Mouse (Mus musculus) cerebellum, postnatal 14 days (tissue): ENCODE measurements around the gene Grm5.

Experiments
- DNase-seq, 2 experiments: peaks; one replicate each; pipeline ENCODE4 v3.0.0; 2021; ENCODE audit warnings: mixed read lengths in 2 of 2

Grm5 gene

GRCm38 (mm10) chr7:87925956-87926355 lies 342.0 kb downstream of the Grm5 start:
- peak; percentile 59 to 78 for DNase-seq

DNA sequence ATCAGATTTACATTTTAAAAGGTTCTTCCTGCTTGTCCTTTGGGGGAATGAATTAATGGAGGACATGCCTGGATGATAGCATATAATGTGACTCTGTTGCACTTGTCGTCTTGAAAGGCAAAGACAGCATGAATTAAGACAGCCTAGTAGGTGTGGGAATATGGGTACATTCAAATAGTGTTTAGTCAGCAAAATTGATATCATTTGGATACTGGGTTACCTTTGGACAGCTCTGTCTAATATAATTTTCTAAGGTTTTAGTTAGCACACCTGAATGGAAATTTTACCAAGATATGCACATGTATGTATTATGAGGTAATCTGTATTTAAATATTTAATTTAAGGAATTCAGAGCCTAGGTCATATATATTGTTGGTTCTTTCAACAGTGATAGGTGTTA lies 353.4 kb downstream of the Grm5 start:
- no peak for DNase-seq

- DNase-seq: no peak
These were observed 354.3 kb downstream of the Grm5 start for GRCm38 (mm10) chr7:87938265-87938664.

DNA sequence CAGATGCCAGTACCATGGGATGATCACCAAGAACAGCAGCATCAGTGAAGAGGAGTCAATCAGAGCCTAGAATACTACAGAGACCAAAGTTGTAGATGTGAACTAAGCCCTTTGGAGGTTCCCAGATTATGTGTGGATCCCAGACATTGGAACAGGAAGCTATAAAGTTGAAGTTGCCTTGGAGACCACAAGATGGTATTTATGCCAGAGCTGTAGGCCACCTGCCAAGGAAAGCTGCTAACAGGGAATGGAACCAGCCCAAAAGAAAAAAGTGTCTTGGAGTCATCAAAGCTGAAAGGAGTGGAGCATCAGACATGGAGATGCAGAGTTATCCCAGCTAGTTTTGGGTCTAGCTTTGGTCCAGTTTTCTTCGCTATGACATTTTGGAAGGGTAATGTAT lies 366.2 kb downstream of the Grm5 start:
- DNase-seq: peak in 1 of 2 experiments; percentile 4

DNA sequence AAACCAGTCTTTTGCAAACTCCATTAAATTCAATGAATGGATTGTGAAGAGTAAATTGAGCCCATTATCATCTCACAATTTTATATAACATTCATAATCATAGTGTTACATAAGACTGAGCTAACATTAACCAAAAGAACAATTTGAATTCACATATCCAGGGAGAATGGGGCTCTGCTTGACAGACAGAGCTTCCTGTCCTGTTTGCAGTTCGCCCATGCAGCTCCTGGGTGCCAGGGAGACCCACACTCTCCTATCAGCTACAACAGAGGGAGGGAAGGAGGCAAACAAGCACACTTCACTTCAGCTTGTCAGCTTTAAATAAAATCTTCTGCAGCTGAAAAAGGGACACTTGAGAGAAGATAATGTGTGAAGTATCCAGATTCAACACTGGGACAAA lies 389.2 kb downstream of the Grm5 start:
- DNase-seq: no peak

GRCm38 (mm10) chr7:87975041-87975440 lies 391.1 kb downstream of the Grm5 start:
- peak; percentile 56 to 75 for DNase-seq

- DNase-seq: no peak
These were observed 399.5 kb downstream of the Grm5 start for GRCm38 (mm10) chr7:87983494-87983893.

DNA sequence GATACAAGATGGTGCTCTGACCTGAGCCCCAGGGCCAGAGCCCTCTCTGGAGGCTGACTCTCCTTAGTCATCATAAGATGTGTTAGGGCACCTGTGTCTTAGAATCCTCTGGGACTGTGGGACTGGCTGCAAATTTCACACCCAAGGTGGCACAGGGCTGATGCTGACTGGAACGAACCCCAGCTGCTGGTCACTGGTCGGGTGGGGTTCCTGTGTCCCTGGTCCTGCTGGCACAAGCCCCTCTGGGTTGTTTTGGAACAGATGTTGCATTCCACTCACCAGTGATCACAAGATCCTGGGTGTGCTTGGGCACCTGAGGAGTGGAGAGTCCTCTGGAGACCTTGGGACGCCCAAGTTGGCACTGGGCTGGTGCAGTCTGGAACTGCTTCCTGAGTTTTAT lies 430.5 kb downstream of the Grm5 start:
- DNase-seq: no peak

GRCm38 (mm10) chr7:88027411-88028132 lies 443.6 kb downstream of the Grm5 start:
- peak; percentile 25 to 37 for DNase-seq

DNA sequence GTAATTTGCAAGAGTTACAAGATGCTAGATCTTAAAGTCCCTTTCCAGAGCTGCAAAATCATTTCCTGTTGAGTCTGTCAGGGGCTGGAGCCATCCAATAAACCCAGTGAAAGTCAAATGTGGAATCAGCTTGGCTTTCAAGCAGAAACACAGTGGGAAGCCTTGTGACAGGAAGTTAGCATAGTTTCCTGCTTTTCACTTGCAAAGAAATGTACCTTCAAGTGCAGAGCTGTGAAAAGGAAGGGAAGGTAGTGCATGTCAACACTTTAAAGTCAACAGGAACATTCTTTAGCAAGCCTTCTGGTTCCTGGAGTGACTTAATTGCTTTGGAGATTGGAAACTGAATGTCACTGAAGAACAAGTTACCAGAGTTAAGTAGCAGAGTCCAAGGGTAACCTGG lies 463.4 kb downstream of the Grm5 start:
- DNase-seq: peak in 1 of 2 experiments; percentile 14

- DNase-seq: no peak
These were observed 470.4 kb downstream of the Grm5 start for GRCm38 (mm10) chr7:88054224-88054938.

DNA sequence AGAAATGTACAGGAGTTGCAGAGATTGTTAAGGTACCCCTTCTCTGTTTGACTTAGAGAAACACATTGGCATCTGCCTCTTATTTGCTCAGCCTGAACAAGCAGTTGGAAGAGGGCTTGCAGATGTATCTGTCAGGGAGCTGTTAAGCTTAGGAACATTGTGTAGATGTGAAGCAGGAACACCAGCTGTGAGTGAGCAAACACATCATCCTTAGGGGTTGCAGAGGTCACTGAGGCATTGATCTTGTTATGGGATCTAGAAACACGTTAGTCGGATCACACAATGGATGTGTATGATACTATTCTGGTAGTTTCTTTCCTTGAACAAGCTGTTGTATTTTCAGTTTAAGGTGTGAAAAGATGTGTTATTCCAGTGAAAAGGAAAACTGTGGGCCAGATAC lies 472.5 kb downstream of the Grm5 start:
- no peak for DNase-seq

DNA sequence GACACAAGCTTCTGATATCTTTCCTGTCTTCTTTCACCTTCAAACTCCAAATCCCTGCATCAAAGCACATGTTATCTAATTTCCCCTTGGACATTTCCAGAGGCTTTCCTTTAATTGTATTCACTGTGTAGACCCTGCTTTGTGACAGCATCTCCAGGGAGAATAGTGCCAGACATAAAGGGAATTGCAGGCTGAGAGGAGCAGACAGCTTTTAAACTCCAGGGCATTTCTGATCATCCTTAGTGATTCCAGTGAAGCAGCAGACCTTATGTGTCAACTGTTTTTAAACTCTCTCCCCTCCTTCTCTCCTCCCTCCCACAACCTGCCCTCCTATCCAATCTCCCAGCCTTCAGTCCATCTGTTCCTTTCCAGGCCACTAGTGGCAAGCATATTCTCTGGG lies 507.1 kb downstream of the Grm5 start:
- peak; percentile 2 to 17 for DNase-seq

GRCm38 (mm10) chr7:88096536-88097107 lies 512.7 kb downstream of the Grm5 start:
- no peak for DNase-seq

GRCm38 (mm10) chr7:88097715-88098114 lies 513.7 kb downstream of the Grm5 start:
- peak; percentile 65 to 66 for DNase-seq

DNA sequence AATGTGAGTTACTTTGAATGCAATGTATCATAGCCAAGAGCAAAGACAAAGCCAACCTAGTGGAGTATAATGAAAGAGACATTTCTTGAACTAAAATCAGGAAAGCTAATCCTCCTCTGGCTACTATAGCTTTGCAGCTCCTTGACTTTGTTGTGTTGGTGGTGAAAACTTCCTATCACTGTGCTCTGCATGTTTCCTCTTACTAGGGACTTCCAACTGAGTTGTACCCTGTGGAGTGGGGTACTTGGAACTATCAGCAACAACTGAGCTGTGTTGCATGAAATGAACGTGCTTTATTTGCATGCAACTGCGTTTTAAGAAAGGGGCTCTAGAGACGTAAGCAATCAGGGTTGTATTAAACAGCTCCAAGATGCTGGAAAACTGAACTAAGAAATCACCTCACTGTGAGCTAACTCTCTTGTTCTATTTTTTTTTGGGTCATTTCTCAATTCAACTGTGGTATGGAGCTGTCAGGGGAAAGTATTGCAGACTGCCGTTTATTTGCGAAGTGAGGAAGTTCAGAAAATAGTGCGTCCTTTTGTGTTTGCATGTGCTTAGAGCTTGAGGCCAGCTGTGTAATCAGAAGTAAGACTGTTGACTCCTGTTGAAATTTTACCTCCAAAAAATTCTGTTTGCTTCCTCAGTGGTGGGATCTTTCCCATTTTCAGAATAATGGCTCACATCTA lies 532.9 kb downstream of the Grm5 start:
- no peak for DNase-seq

DNA sequence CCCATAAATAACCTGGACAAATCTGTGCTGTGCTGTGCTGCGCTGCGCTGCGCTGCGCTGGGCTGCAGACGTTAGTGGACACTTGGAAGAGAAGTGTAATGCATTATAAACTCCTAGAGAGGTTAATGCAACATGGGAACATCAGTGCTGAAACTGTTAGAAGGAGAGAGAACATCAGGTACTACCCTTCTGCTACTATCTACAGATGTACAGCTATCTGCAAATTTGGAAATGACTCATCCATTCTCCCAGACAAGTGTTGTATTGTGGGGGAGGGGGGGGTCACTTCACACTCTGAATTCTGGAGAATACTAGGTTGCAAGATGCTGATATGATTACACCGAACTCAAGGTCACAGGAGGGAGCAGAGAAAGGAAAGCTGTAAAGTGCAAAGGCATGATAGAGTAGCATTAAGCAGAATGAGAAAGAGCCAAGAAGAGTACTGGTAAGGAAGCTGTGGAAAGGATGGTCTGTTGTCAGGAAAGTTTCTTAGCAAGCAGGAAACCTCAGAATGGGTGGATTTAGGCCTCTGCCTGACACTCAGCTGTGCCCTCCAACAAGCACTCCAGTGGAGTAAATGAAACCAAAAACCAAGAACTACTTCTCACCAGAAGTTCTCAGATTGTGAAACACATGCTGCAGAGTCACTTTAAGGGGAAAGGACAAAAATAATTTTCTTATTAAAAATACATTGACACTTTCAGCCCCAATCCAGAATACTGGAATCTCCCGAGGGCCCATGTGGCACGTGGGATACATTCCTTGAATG lies 544.3 kb downstream of the Grm5 start:
- DNase-seq: no peak

DNA sequence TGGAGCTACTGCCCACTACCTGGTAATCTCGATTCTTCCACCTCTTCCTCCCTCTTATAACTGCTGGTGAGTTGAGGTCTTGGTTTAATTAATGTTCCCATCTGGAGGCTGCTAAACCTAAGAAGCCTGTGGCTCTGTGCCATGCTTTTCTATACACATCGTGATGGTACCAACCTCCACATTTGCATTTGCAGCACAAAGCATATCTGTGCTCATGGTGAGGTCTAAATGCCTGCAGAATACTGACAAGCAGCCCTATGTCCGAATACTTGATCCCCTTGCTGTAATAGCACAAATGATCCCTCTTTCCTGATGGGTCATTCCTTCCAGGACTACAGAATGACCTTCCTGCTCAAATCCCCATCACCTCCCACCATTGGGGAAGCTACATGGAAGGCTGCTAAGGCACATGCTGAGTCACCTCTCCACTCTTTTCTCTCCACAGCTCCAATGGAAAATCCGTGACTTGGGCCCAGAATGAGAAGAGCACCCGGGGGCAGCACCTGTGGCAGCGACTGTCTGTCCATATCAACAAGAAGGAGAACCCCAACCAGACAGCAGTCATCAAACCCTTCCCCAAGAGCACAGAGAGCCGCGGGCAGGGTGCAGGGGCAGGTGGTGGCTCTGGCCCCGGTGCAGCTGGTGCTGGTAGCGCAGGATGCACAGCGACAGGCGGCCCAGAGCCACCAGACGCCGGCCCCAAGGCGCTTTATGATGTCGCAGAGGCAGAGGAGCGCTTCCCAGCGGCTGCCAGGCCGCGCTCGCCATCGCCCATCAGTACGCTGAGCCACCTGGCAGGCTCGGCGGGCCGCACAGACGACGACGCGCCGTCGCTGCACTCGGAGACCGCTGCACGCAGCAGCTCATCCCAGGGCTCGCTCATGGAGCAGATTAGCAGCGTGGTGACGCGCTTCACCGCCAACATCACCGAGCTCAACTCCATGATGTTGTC lies 545.8 kb downstream of the Grm5 start:
- DNase-seq: peak; percentile 57 to 58

DNA sequence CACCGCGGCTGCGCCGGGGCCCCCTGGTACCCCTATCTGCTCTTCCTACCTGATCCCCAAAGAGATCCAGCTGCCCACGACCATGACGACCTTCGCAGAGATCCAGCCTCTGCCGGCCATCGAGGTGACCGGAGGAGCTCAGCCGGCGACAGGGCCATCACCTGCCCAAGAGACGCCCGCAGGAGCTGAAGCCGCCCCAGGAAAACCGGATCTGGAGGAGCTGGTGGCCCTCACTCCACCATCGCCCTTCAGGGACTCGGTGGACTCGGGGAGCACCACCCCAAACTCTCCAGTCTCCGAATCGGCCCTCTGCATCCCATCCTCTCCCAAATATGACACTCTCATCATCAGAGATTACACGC lies 546.5 kb downstream of the Grm5 start:
- no peak for DNase-seq

- DNase-seq: no peak
These were observed 575.7 kb downstream of the Grm5 start for GRCm38 (mm10) chr7:88159542-88160241.

GRCm38 (mm10) chr7:88161586-88161985 lies 577.6 kb downstream of the Grm5 start:
- DNase-seq: no peak
